Mouse (Mus musculus) lung, adult 2 months (tissue): Measurements from ENCODE around the gene Usb1.

Experiments
- CTCF ChIP-seq: fragments of 200-500 bp; IDR thresholded peaks from 2 replicates; pipeline ENCODE4 v1.5.1; 2011; ENCODE audit warnings: mild to moderate bottlenecking, low read length, control low read depth; ENCODE audit not compliant: insufficient read depth
- POLR2A ChIP-seq: fragments of 200-500 bp; IDR thresholded peaks from 2 replicates; pipeline ENCODE4 v1.6.1; 2011; ENCODE audit warnings: low read depth, mild to moderate bottlenecking, control low read depth, low read length, borderline replicate concordance; ENCODE audit errors: extremely low read depth

DNA sequence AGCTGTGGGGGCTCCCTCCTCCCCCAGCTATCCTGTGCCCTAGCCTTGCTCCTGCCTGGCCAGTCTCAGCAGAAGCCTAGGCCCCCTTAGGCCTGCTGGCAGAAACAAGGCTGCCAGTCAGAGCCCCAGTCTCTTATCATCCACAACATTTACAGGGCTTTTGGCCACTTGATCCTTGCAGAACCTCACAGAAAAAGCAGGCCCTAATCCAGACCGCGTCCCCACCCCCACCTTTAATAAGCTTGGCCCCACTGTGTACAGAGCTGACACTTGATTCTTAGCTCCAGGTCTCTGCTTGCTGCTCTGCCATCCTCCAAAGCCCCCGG lies 28.9 kb downstream of the Usb1 start:
- TF ChIP-seq CTCF (no peak), POLR2A (no peak)
